Mouse (Mus musculus): ENCODE data around the gene Mybpc3.

Gene Mybpc3

DNA sequence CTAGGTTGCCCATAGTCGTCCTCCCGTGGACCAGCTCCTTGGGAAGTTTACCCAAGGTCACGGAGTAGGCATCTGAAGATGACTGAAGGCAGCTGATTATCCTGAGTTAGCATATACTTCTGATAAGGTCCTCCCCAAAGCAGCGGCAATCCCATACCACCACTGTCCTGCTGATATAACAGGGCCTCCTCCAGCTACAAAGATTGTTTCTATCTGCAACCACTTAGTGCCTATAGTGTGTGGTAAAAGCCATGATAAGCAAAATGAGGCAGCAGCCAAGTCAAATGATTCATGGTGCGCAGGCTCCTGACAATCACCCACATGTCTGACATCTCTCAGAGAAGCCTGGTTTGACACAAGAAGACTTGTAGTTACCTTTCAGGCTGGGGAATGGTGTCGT is 47.0 kb downstream of the Mybpc3 start:
- DNase-seq (ENCODE audit: extremely low spot score, low spot score) = no peak

DNA sequence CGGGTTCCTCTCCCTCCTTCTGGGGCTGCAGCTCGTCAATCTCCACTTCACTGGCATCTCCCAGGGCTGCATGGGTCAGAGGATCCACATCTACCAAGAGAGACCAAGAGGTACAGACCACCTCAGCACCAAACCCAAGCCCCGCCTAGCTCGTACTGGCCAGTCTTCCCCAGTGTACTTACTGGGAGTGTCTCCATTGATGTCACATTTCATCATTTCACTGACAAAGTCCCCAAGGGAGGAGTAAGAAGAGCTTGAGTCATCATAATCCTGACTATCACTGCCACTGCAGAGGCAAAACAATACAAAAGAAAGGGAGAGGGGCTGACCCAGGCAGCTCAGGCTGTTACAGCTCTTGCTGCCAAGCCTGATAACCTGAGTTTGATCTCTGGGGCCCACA is 49.7 kb downstream of the Mybpc3 start:
- no peak for DNase-seq (ENCODE audit: extremely low spot score, low spot score)

DNA sequence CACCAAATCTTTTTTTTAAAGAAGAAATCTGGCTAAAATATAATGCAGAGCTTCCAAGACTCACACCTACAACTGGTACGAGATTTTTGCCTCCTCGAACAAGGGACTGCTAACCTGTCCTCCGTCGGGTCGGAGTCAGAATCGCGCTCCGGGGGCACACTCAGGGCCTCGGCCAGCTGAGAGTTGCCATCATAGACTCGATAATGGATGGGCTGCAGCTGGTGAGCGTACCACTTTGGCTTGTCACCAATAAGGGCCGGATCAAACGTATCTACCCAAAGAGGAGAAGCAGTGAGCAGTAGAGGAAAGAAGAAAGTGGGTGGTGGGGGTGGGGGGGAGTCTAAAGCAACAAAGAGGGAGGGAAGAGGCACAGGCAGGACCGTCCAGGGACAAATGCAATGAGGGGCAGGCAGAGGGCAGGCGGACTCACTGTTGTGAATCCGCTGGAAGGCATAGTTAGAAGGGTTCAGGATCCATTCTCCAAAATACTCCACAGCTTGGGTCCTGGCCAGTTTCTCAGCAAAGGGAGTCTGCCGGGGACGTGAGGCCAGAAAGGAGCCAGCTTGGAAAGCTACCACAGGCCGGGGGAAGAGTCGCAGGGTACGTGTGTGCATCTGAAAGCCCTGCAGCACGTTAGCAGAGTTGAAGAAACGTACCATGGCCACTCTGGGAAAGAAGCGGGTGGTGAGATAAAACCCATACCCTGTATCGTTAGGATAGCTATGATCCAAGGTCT is 51.8 kb downstream of the Mybpc3 start:
- DNase-seq (ENCODE audit: extremely low spot score, low spot score) = no peak

DNA sequence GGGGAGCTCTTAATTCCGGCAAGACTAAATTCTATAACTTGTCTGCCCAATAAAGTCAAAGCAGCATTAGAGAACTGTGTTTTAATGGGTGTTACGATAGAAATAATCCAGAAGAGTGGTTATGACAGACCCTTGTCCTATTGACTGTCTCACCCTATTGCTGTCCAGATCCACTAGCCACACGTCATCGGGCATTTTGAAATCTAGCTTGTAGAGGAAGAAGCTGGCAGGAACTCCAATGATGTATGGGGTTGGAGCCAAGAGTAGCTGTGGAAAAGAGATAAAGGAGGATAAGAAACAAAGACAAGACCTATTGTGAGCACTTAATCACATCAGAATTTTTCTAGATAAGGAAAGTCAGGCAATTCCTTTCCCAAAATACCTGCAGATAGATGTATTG is 57.5 kb downstream of the Mybpc3 start:
- no peak for DNase-seq (ENCODE audit: extremely low spot score, low spot score)

DNA sequence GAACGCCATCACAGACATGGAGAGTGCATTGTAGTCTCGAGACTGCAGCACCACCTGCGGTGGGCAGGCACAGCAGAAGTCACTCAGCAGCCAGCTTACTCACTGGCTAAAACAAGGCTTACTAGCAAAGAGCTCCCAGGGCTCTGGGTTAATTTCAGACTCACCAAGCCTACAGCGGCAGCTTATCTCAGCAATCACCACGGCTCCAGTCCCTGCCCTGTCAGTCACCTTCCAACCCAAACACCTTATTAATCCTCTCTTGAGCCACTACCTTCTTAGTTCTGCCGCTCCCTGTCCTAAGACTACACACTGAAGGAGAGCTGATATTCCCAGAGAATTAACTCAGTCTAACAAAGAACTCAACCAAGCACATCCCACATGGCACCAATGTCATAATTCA is 58.3 kb downstream of the Mybpc3 start:
- no peak for DNase-seq (ENCODE audit: extremely low spot score, low spot score)

DNA sequence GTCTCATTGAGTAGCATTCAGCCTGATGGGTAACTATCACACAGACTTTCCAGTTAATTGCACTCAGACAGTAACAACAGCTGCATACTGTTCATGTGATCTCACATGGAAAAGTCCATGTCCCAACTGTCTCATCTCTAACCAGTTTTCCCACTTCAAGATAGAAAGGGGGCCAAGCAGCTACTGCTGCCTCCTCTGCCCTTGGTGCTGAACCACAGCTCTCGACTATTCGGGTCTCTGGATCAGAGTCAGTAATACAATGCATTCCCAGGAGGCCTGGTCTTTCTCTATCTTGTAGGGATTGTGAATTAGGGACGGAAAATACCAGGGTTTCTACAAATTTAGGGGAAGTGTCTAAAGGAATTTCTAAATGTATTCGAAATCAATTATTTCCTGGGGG is 61.9 kb downstream of the Mybpc3 start:
- DNase-seq (ENCODE audit: extremely low spot score, low spot score) = no peak

DNA sequence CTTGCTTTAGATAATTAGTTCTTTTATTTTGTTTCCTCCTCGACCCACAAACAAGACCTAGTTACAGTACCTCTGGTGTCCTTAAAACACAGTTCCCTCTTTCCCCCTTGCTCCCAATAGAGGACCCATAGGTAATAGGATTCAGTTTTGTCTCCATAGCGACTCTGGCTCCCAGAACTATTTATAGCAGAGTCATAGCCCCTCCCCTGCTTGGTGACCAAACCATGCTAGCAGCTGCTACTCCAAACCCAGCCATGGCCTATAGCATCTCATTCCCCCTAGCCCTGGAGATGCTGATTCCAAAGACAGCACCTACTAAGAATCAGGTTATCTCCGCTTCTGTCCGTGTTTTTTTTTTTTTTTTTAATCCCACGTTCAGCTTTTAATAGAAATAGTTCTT is 62.8 kb downstream of the Mybpc3 start:
- no peak for DNase-seq (ENCODE audit: extremely low spot score, low spot score)

DNA sequence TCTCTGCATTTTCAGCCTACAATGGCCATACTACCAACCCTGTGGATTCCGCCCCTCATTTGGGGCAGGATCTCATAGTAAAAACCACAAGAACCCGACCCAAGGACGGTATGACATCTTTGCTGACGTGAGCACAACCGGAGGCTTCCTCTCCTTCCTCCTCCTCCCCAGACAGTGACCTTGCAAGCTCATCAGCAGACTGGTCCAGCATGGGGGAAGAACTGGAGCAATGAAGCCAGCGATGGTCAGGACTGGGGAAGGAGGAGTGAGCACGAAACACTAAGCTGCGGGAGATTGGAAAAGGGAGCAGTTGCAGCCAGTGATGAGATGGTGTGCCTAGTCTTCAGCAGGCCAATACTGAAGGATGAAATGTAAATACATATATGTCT is 64.1 kb downstream of the Mybpc3 start:
- no peak for DNase-seq (ENCODE audit: extremely low spot score, low spot score)

DNA sequence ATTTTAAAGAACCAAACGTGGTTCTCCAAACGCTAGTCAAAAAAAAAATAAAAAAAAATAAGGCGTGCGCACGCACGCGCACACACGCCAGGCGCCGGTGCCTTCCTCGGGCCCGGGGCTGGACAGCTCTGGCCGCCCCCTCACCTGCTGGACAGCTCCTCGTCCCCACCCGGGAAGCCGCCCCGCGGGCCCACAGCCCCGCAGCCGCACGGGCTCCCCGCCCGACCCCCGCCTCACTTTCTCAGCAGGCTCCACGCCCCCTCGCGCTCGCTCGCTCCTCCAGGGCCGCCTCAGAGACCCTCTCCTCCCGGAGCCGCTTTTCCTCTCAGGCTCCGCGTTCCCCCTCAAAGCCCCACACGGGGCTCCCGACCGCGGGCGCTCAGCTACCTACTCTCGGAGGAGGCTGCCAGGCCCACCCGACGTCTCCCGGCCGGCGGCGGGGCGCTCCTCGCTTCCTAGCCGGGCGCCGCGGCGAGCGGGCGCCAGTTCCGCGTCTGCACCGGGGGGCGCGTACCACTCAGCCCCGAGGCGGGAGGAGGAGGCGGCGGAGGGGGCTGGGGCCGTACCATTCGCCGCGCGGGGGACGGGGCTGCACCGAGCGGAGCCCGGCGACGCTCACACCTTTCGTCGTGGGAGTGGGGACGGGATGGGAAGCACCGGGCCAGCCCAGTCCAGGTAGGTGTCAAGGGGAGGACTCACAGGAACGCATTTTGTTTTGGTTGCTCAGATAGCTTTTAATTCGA is 64.6 kb downstream of the Mybpc3 start:
- DNase-seq (ENCODE audit: extremely low spot score, low spot score) = peak; percentile 87

DNA sequence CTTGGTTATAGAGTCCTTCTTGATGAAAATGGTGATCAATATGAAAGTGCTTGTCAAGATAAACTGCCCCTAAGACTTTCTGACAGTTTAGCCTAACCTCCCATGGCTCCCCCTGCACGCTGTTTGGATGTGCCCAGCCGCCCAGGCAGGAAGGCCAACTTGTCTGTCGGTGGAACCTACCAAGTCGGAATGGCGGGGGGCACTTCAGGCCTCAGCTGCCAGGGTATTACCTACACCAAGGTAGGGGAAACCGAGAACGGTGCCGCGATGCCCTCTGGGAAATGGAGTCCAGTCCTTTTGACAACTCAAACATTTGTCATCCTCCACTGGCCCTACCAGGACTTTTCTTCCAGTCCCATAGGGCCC is 65.2 kb downstream of the Mybpc3 start:
- DNase-seq (ENCODE audit: extremely low spot score, low spot score) = peak; percentile 93

DNA sequence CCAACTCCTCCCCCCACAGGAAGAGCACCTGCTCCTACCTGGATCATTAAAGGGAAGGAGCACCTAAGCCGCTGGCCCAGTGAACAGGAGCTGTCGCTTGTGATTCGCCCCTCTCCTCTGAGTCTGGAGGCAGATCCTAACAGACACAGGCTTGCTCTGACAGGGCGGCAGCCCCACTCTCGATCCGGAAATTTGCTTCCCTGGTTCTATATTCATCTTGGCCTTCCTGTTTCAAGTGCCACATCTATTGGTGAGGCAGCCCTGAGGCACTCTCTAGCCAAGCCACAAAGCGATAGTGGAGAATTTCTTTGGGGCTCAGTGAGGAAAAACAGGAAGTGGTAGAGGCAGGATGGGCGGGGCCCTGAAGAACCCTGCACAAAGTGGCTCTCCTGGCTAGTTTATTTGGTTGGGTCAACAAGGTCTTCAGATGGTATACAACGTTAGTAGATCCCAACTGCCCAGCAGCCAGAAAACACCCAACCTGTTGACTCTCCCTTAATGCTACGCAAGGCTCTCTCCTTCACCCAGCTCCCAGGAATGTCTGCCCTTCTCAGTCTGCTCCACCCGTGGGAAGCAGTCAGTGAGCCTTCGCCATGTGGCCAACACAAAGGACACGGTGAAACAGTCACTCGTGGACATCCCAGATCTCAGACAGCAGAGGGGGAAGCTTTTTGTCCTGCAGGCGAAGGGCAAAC is 65.9 kb downstream of the Mybpc3 start, which contains the start of gene Madd:
Madd (minus strand) TSS at position 127 of the 695 bp plus-strand sequence.
- DNase-seq (ENCODE audit: extremely low spot score, low spot score) = no peak

Data from neural tube, embryonic 10.5 days (tissue).